In genomic region chr16:32608712-32609400, GRCm38 (mm10) we compare ENCODE assay signal across 8 mouse cellular contexts. TPM values are rescaled to one million over a fixed set of nuclear protein-coding genes. Genes with fewer than 3 reads are reported as not detected.
A peak's percentile ranks its signal among the peaks of the same experiment; 100 is the strongest.
DNase-seq lines count a peak whose midpoint lies in the region; ATAC-seq and TF ChIP-seq lines count a peak whose summit lies in the region.

Tfrc (plus strand) TSS chr16:32608920.

- ATAC-seq in forebrain, embryonic 12.5 days (ENCODE audit: low FRiP score), result peak; percentile 99
- ATAC-seq in heart, postnatal 0 days (ENCODE audit: insufficient read depth, low read depth), result peak; percentile 99
- peak; percentile 93 for ATAC-seq in liver, embryonic 16.5 days (ENCODE audit: low read depth)
- peak; percentile 97 for ATAC-seq in neural tube, embryonic 13.5 days (ENCODE audit: low read depth)

- peak within 1 kb of the TSS; percentile 70 for H3K4me2 ChIP-seq in forebrain, embryonic 12.5 days
- H3K4me2 ChIP-seq in heart, postnatal 0 days (ENCODE audit: low read depth, low read length), result peak within 1 kb of the TSS; percentile 96
- peak within 1 kb of the TSS; percentile 70 for H3K4me2 ChIP-seq in liver, embryonic 16.5 days (ENCODE audit: low read depth, low read length)
- H3K4me2 ChIP-seq in neural tube, embryonic 13.5 days, result peak within 1 kb of the TSS; percentile 78

- peak within 1 kb of the TSS; percentile 92 for H3K27ac ChIP-seq in forebrain, embryonic 12.5 days
- H3K27ac ChIP-seq in heart, postnatal 0 days (ENCODE audit: low read depth), result peak within 1 kb of the TSS; percentile 92
- peak within 1 kb of the TSS; percentile 97 for H3K27ac ChIP-seq in liver, embryonic 16.5 days (ENCODE audit: low read length)
- peak within 1 kb of the TSS; percentile 93 for H3K27ac ChIP-seq in neural tube, embryonic 13.5 days (replicated peaks)
- peak within 1 kb of the TSS; percentile 87 for H3K27ac ChIP-seq in testis, adult 2 months (ENCODE audit: control insufficient read depth, insufficient read depth, low read depth, low read length)

- no peak for TF ChIP-seq CTCF in E14TG2a.4 (conservative IDR thresholded peaks at IDR 0.05; ENCODE audit: low read length)
- no peak for TF ChIP-seq CTCF in heart, postnatal 0 days (IDR thresholded peaks at IDR 0.05; ENCODE audit: low read depth)
- TF ChIP-seq CTCF in testis, adult 2 months (IDR thresholded peaks at IDR 0.05; ENCODE audit: control insufficient read depth, insufficient read depth, insufficient replicate concordance, low read depth, low read length), result 0 out of 2 replicates have a peak, but pooled peaks have one; percentile 7

- peak; percentile 99 for TF ChIP-seq POLR2A in testis, adult 2 months (IDR thresholded peaks at IDR 0.05; ENCODE audit: control insufficient read depth, low read depth, low read length)

- H3K4me3 ChIP-seq in E14TG2a.4 (replicated peaks; ENCODE audit: low read length), result peak within 1 kb of the TSS; percentile 99
- H3K4me3 ChIP-seq in forebrain, embryonic 12.5 days (replicated peaks), result peak within 1 kb of the TSS; percentile 62
- H3K4me3 ChIP-seq in heart, postnatal 0 days (ENCODE audit: low read depth, low read length), result peak within 1 kb of the TSS; percentile 86
- peak within 1 kb of the TSS; percentile 97 for H3K4me3 ChIP-seq in liver, embryonic 16.5 days (ENCODE audit: low read depth, low read length)
- peak within 1 kb of the TSS; percentile 77 for H3K4me3 ChIP-seq in neural tube, embryonic 13.5 days
- H3K4me3 ChIP-seq in testis, adult 2 months (ENCODE audit: control insufficient read depth, low read depth, low read length), result peak within 1 kb of the TSS; percentile 98

- peaks cover 57% of the 10 kb centered on the region for H3K4me1 ChIP-seq in E14TG2a.4 (replicated peaks; ENCODE audit: low read depth, low read length)
- peaks cover 19% of the 10 kb centered on the region for H3K4me1 ChIP-seq in forebrain, embryonic 12.5 days
- 0 out of 2 replicates have a peak, but pooled peaks cover 5% of the 10 kb centered on the region for H3K4me1 ChIP-seq in heart, postnatal 0 days (ENCODE audit: control insufficient read depth, insufficient read depth)
- H3K4me1 ChIP-seq in liver, embryonic 16.5 days (ENCODE audit: control insufficient read depth, low read depth, low read length), result peaks cover 22% of the 10 kb centered on the region
- H3K4me1 ChIP-seq in neural tube, embryonic 13.5 days (replicated peaks), result peaks cover 26% of the 10 kb centered on the region
- peaks cover 5% of the 10 kb centered on the region for H3K4me1 ChIP-seq in testis, adult 2 months (ENCODE audit: control insufficient read depth, insufficient read depth, low read length)

- DNase-seq in c-Kit-positive CD71-positive TER-119-positive erythroid progenitor cells, embryonic 14.5 days (ENCODE audit: low spot score), result peak; percentile 99
- peak; percentile 97 for DNase-seq in heart, postnatal 0 days (ENCODE audit: low spot score)
- peak; percentile 96 to 98 for DNase-seq in kidney, postnatal 4 days

- H3K36me3 ChIP-seq in E14TG2a.4 (ENCODE audit: insufficient read depth, low read length), result peaks cover 40% of the 10 kb centered on the region
- no peaks in the 10 kb centered on the region for H3K36me3 ChIP-seq in forebrain, embryonic 12.5 days (replicated peaks)
- H3K36me3 ChIP-seq in heart, postnatal 0 days (replicated peaks; ENCODE audit: control insufficient read depth, insufficient read depth, low read length), result 0 out of 2 replicates have a peak, but pooled peaks cover 3% of the 10 kb centered on the region
- H3K36me3 ChIP-seq in liver, embryonic 16.5 days (ENCODE audit: control insufficient read depth, insufficient read depth), result peaks cover 15% of the 10 kb centered on the region
- peaks cover 4% of the 10 kb centered on the region; the same call in 1 of the 2 replicates for H3K36me3 ChIP-seq in neural tube, embryonic 13.5 days
- H3K36me3 ChIP-seq in testis, adult 2 months (ENCODE audit: control insufficient read depth, insufficient read depth, low read length), result no peaks in the 10 kb centered on the region

- under 1% methylated on average over 63 of the region's 73 CpGs for WGBS in forebrain, embryonic 12.5 days
- under 1% methylated on average over 59 of the region's 73 CpGs for WGBS in heart, postnatal 0 days
- under 1% methylated on average over 72 of the region's 73 CpGs for WGBS in liver, embryonic 16.5 days (ENCODE audit: insufficient replicate concordance)
- WGBS in neural tube, embryonic 13.5 days, result under 1% methylated on average over 67 of the region's 73 CpGs

- no peaks in the 10 kb centered on the region for H3K27me3 ChIP-seq in E14TG2a.4 (ENCODE audit: insufficient read depth, low read length)
- no peaks in the 10 kb centered on the region for H3K27me3 ChIP-seq in forebrain, embryonic 12.5 days
- no peaks in the 10 kb centered on the region for H3K27me3 ChIP-seq in heart, postnatal 0 days (ENCODE audit: control insufficient read depth, insufficient read depth, low read length)
- no peaks in the 10 kb centered on the region for H3K27me3 ChIP-seq in liver, embryonic 16.5 days (ENCODE audit: control insufficient read depth, insufficient read depth, low read depth, low read length)
- H3K27me3 ChIP-seq in neural tube, embryonic 13.5 days, result no peaks in the 10 kb centered on the region
- H3K27me3 ChIP-seq in testis, adult 2 months (ENCODE audit: control insufficient read depth, insufficient read depth, low read length), result no peaks in the 10 kb centered on the region

- peak within 1 kb of the TSS; percentile 75 for H3K9ac ChIP-seq in forebrain, embryonic 12.5 days
- peak within 1 kb of the TSS; percentile 77 for H3K9ac ChIP-seq in heart, postnatal 0 days (replicated peaks; ENCODE audit: low read depth, low read length)
- H3K9ac ChIP-seq in liver, embryonic 16.5 days (ENCODE audit: low read depth, low read length), result peak within 1 kb of the TSS; percentile 99
- peak within 1 kb of the TSS; percentile 83 for H3K9ac ChIP-seq in neural tube, embryonic 13.5 days

- TF ChIP-seq EP300 in heart, postnatal 0 days (IDR thresholded peaks at IDR 0.05; ENCODE audit: low read depth), result peak; percentile 53; the same call in 1 of the 2 replicates

- H3K9me3 ChIP-seq in E14TG2a.4 (ENCODE audit: low read length), result no peaks in the 10 kb centered on the region
- H3K9me3 ChIP-seq in forebrain, embryonic 12.5 days, result no peaks in the 10 kb centered on the region
- no peaks in the 10 kb centered on the region for H3K9me3 ChIP-seq in heart, postnatal 0 days (replicated peaks; ENCODE audit: control insufficient read depth, low read length)
- H3K9me3 ChIP-seq in liver, embryonic 16.5 days (replicated peaks; ENCODE audit: control insufficient read depth, low read length), result no peaks in the 10 kb centered on the region
- no peaks in the 10 kb centered on the region for H3K9me3 ChIP-seq in neural tube, embryonic 13.5 days

RNA-seq across cellular contexts. Expression of gene Tfrc, which starts in this region (rescaled TPM):
- polyA plus RNA-seq in forebrain, embryonic 12.5 days (2016; fragmentation: Nextera tagmentation; extraction: Ambion mirVana), result 59.2 and 65.4 TPM in 2 replicates
- total RNA-seq in heart, postnatal 0 days (2014; rRNA removed; ENCODE audit: low replicate concordance), result 35.3 and 71.7 TPM in 2 replicates
- polyA plus RNA-seq in heart, postnatal 0 days (2015; fragmentation: Nextera tagmentation; extraction: Ambion mirVana), result 46.5 and 57.1 TPM in 2 replicates
- polyA plus RNA-seq in liver, embryonic 16.5 days (2015; fragmentation: Nextera tagmentation; extraction: Ambion mirVana), result 317 and 331 TPM in 2 replicates
- polyA plus RNA-seq in neural tube, embryonic 13.5 days (2015; fragmentation: Nextera tagmentation; extraction: Ambion mirVana), result 36.0 and 37.9 TPM in 2 replicates
- polyA plus RNA-seq in testis, adult 2 months (2012; rRNA removed), result 3.7 and 5.5 TPM in 2 replicates

Comparison
In these comparisons a context has a peak if more than half of its experiments do, and no peak if none do; other contexts are left out.
1. Peak in every context shown above with its lines: DNase-seq, ATAC-seq, H3K4me3 ChIP-seq and H3K27ac ChIP-seq.